Mouse (Mus musculus) E14TG2a.4 (cell line): ENCODE measurements around the gene Trpv4.

Experiments used
- CTCF ChIP-seq: conservative IDR thresholded peaks from 2 replicates; pipeline ENCODE4 v1.5.1; 2014; ENCODE audit warnings: low read length
- NANOG ChIP-seq: IDR thresholded peaks from 2 replicates; pipeline ENCODE4 v1.6.1; 2014; ENCODE audit warnings: borderline replicate concordance, low read length, mixed read lengths

- TF ChIP-seq CTCF (no peak), NANOG (no peak)
Observed at GRCm38 (mm10) chr5:114639645-114639957, 18.6 kb downstream of the Trpv4 start.
